In the genomic region with DNA sequence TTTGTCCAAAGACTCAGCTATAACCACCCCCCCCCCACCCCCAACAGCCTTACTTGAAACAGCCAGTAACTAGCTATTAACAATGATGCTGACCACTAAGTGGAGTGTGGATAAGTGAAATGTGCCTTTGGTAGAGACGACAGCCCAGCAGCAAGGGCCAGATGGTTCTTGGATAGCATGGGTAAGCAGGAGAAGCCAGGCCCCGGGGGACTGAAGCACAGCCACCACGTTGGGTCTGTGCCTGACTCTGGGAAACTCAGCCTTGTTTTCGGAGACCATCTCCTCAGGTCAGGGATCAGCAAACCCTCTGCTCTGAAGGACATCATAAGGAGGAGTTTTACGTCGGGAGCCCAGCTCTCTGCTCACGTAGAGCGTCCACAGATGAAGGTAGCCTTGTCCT, we compare ENCODE assay signal across 17 mouse cellular contexts.
"Had no signal": no experiment of that assay in that cellular context is flagged by ENCODE, and none has a peak within 500 bp of the region (broad histone marks: within the 10 kb centered on the region; RNA-seq: fewer than 3 reads in every experiment).

No protein-coding gene starts in this region.

- H3K4me1 ChIP-seq: lung, embryonic 15.5 days; neural tube, embryonic 12.5 days; stomach, embryonic 15.5 days had no signal

- H3K27me3 ChIP-seq: lung, embryonic 15.5 days; midbrain, embryonic 12.5 days; neural tube, embryonic 12.5 days; stomach, embryonic 15.5 days had no signal

- H3K27ac ChIP-seq: lung, embryonic 15.5 days; macrophage; midbrain, embryonic 12.5 days; neural tube, embryonic 12.5 days; stomach, embryonic 15.5 days; stomach, postnatal 0 days had no signal

- H3K4me3 ChIP-seq: lung, embryonic 15.5 days; megakaryocyte, embryonic 14.5 days; midbrain, embryonic 12.5 days; neural tube, embryonic 12.5 days; stomach, embryonic 15.5 days had no signal

- DNase-seq: liver, postnatal 0 days; lung, adult 2 months; lung, postnatal 14 days; lung, postnatal 36 days; midbrain, embryonic 14.5 days; right cerebral cortex, postnatal 14 days; thymus, adult 2 months; thymus, postnatal 25 days; thymus, postnatal 4 days had no signal

- H3K9ac ChIP-seq: liver, postnatal 0 days; lung, embryonic 15.5 days; midbrain, embryonic 12.5 days; neural tube, embryonic 12.5 days; stomach, embryonic 15.5 days had no signal

- H3K4me2 ChIP-seq: lung, embryonic 15.5 days; midbrain, embryonic 12.5 days; neural tube, embryonic 12.5 days; stomach, embryonic 15.5 days had no signal

- ATAC-seq: liver, postnatal 0 days; lung, postnatal 0 days had no signal

- H3K36me3 ChIP-seq: lung, embryonic 15.5 days; stomach, embryonic 15.5 days had no signal

- H3K9me3 ChIP-seq: lung, embryonic 15.5 days; megakaryocyte, embryonic 14.5 days; midbrain, embryonic 12.5 days; neural tube, embryonic 12.5 days; stomach, embryonic 15.5 days had no signal
